Mouse (Mus musculus): Measurements from ENCODE around the gene Ccdc134. TPM values are rescaled to one million over a fixed set of nuclear protein-coding genes. Genes with fewer than 3 reads are reported as not detected.

Gene Ccdc134
- 1.4 TPM for polyA plus RNA-seq (2014; fragmentation: Illumina TruSeq; extraction: RNeasy Lipid Tissue Mini Kit (QIAGEN cat#74804); ENCODE audit: low read depth, low replicate concordance)

DNA sequence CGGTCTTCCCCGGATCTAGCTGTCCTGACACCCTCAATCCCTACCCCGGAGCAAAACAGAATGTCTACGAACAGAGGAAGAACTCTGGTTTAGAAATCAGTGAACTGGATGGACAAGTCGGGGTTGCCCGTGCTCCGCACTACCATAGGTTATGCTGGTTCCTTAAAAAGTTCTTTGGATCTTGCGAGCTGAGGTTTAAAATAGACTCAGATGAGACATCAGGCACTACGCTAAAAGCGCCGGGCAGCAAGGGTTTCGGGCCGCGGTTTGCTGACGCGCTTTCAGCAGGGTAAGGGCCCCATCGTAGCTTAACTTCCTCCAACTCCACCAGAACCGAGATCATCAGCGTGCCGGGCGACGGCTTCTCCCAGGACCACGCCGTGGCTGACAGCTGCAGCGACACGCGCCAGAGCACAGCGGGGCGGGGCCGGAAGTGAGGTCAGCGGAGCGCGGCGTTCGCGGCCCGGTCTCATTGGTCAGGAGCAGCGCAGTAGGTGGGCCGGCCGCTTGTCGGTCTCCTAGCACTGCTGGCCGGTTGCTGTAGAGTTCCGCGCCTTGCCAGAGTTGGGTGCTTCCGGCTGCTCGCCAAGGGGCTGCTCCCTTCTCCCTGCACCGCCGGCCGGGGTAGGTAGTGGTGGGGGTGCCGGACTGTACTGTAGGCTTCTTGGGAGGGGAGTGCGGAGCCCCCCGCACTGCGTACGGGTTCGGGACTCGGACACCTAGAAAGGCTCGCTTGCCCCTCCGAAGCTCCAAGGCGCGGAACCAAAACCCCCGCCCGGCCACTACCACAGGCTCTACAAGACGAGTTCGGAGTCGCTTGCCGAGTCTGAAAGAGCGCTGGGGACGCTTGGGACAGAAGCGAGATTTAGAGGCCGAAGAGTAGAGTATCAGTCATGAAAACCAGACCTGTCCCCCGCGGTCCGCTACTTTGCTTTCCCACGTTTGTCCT lies at the start of gene Ccdc134:
Ccdc134 (plus strand) TSS at position 497 of the 949 bp plus-strand sequence.

DNA sequence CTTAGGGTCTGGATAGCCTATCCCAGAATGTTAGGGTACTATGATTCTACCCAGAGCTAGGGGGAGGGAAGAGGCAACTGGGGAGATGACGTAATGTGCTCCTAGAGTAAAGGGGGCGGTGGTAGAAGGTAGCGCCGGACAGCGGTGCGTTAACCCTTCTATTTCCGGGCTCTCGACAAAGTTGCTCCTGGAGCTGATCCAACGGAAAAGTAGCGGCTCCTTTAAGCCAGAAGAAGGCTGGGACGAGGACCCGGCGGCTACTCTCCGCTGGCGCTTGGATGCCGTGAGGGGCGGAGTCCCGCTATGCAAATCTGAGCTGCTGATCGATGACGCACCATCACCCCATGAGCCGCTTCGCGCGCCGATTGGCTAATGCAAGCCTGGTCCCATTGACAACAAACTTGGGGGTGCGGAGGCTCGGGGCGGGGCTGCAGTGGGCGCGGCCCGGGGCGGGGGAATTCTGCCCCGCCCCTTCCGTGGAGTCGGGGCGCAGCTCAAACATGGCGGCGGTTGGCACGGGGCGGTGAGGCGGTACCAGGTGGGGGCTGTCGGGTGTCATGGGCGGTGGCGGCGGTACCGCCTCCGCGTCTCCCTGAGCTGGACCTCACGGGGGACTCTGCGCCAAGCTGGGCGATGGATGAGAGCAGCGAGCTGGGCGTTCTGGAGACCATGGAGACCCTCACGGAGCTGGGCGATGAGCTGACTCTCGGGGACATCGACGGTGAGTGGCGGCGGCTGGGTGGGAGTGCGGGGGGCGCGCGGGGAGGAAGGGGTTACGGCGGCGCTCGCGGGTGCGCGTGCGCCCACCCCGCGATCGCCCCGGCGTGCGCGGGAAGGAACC lies 19.3 kb downstream of the Ccdc134 start, which contains the start of gene Srebf2:
Srebf2 (plus strand) TSS at position 412 of the 841 bp plus-strand sequence.

Other genes with a start within 250 kb of the Ccdc134 start
- gene Polr3h, start 201.7 kb upstream of the Ccdc134 start, polyA plus RNA-seq (2014; fragmentation: Illumina TruSeq; extraction: RNeasy Lipid Tissue Mini Kit (QIAGEN cat#74804); ENCODE audit: low read depth, low replicate concordance) = 1.9 TPM
- gene Csdc2, start 191.2 kb upstream of the Ccdc134 start, polyA plus RNA-seq (2014; fragmentation: Illumina TruSeq; extraction: RNeasy Lipid Tissue Mini Kit (QIAGEN cat#74804); ENCODE audit: low read depth, low replicate concordance) = 0.16 TPM
- 2.4 TPM for gene Pmm1, start 167.0 kb upstream of the Ccdc134 start, polyA plus RNA-seq (2014; fragmentation: Illumina TruSeq; extraction: RNeasy Lipid Tissue Mini Kit (QIAGEN cat#74804); ENCODE audit: low read depth, low replicate concordance)
- not detected for gene 1700029P11Rik, start 147.4 kb upstream of the Ccdc134 start, polyA plus RNA-seq (2014; fragmentation: Illumina TruSeq; extraction: RNeasy Lipid Tissue Mini Kit (QIAGEN cat#74804); ENCODE audit: low read depth, low replicate concordance)
- gene Xrcc6, start 140.1 kb upstream of the Ccdc134 start, polyA plus RNA-seq (2014; fragmentation: Illumina TruSeq; extraction: RNeasy Lipid Tissue Mini Kit (QIAGEN cat#74804); ENCODE audit: low read depth, low replicate concordance) = 76.0 TPM
- gene Desi1, start 94.1 kb upstream of the Ccdc134 start, polyA plus RNA-seq (2014; fragmentation: Illumina TruSeq; extraction: RNeasy Lipid Tissue Mini Kit (QIAGEN cat#74804); ENCODE audit: low read depth, low replicate concordance) = 11.2 TPM
- 312 TPM for gene Snu13, start 80.3 kb upstream of the Ccdc134 start, polyA plus RNA-seq (2014; fragmentation: Illumina TruSeq; extraction: RNeasy Lipid Tissue Mini Kit (QIAGEN cat#74804); ENCODE audit: low read depth, low replicate concordance)
- not detected for gene 4930407I10Rik, start 68.8 kb upstream of the Ccdc134 start, polyA plus RNA-seq (2014; fragmentation: Illumina TruSeq; extraction: RNeasy Lipid Tissue Mini Kit (QIAGEN cat#74804); ENCODE audit: low read depth, low replicate concordance)
- gene Mei1, start 57.9 kb upstream of the Ccdc134 start, polyA plus RNA-seq (2014; fragmentation: Illumina TruSeq; extraction: RNeasy Lipid Tissue Mini Kit (QIAGEN cat#74804); ENCODE audit: low read depth, low replicate concordance) = not detected
- 10.9 TPM for gene Srebf2, start 19.3 kb downstream of the Ccdc134 start, polyA plus RNA-seq (2014; fragmentation: Illumina TruSeq; extraction: RNeasy Lipid Tissue Mini Kit (QIAGEN cat#74804); ENCODE audit: low read depth, low replicate concordance)
- not detected for gene Shisa8, start 84.9 kb downstream of the Ccdc134 start, polyA plus RNA-seq (2014; fragmentation: Illumina TruSeq; extraction: RNeasy Lipid Tissue Mini Kit (QIAGEN cat#74804); ENCODE audit: low read depth, low replicate concordance)
- gene Tnfrsf13c, start 96.4 kb downstream of the Ccdc134 start, polyA plus RNA-seq (2014; fragmentation: Illumina TruSeq; extraction: RNeasy Lipid Tissue Mini Kit (QIAGEN cat#74804); ENCODE audit: low read depth, low replicate concordance) = not detected
- not detected for gene Cenpm, start 116.8 kb downstream of the Ccdc134 start, polyA plus RNA-seq (2014; fragmentation: Illumina TruSeq; extraction: RNeasy Lipid Tissue Mini Kit (QIAGEN cat#74804); ENCODE audit: low read depth, low replicate concordance)
- not detected for gene 1500009C09Rik, start 124.5 kb downstream of the Ccdc134 start, polyA plus RNA-seq (2014; fragmentation: Illumina TruSeq; extraction: RNeasy Lipid Tissue Mini Kit (QIAGEN cat#74804); ENCODE audit: low read depth, low replicate concordance)
- 0.20 TPM for gene Sept3, start 147.0 kb downstream of the Ccdc134 start, polyA plus RNA-seq (2014; fragmentation: Illumina TruSeq; extraction: RNeasy Lipid Tissue Mini Kit (QIAGEN cat#74804); ENCODE audit: low read depth, low replicate concordance)
- not detected for gene Wbp2nl, start 171.0 kb downstream of the Ccdc134 start, polyA plus RNA-seq (2014; fragmentation: Illumina TruSeq; extraction: RNeasy Lipid Tissue Mini Kit (QIAGEN cat#74804); ENCODE audit: low read depth, low replicate concordance)
- 25.8 TPM for gene Naga, start 211.0 kb downstream of the Ccdc134 start, polyA plus RNA-seq (2014; fragmentation: Illumina TruSeq; extraction: RNeasy Lipid Tissue Mini Kit (QIAGEN cat#74804); ENCODE audit: low read depth, low replicate concordance)
- gene Pheta2, start 211.0 kb downstream of the Ccdc134 start, polyA plus RNA-seq (2014; fragmentation: Illumina TruSeq; extraction: RNeasy Lipid Tissue Mini Kit (QIAGEN cat#74804); ENCODE audit: low read depth, low replicate concordance) = 0.32 TPM
- 46.6 TPM for gene Smdt1, start 211.0 kb downstream of the Ccdc134 start, polyA plus RNA-seq (2014; fragmentation: Illumina TruSeq; extraction: RNeasy Lipid Tissue Mini Kit (QIAGEN cat#74804); ENCODE audit: low read depth, low replicate concordance)
- gene Ndufa6, start 226.4 kb downstream of the Ccdc134 start, polyA plus RNA-seq (2014; fragmentation: Illumina TruSeq; extraction: RNeasy Lipid Tissue Mini Kit (QIAGEN cat#74804); ENCODE audit: low read depth, low replicate concordance) = 528 TPM

Measured in kidney, adult 10 weeks (tissue).